Mouse (Mus musculus) brain, adult 10 weeks (tissue): Measurements from ENCODE around the gene Fance. TPM values are rescaled to one million over a fixed set of nuclear protein-coding genes. Genes with fewer than 3 reads are reported as not detected.

Experiments
- polyA plus RNA-seq: library from polyadenylated mRNA; stranded (reverse); fragments of 350-450 nt; fragmentation: Illumina TruSeq; extraction: RNeasy Lipid Tissue Mini Kit (QIAGEN cat#74804); gene quantifications from one replicate; pipeline ENCODE4 v1.2.3, GENCODE M21; 2015; ENCODE audit warnings: low read depth, low replicate concordance

The Fance gene
- polyA plus RNA-seq: 21.7 TPM

DNA sequence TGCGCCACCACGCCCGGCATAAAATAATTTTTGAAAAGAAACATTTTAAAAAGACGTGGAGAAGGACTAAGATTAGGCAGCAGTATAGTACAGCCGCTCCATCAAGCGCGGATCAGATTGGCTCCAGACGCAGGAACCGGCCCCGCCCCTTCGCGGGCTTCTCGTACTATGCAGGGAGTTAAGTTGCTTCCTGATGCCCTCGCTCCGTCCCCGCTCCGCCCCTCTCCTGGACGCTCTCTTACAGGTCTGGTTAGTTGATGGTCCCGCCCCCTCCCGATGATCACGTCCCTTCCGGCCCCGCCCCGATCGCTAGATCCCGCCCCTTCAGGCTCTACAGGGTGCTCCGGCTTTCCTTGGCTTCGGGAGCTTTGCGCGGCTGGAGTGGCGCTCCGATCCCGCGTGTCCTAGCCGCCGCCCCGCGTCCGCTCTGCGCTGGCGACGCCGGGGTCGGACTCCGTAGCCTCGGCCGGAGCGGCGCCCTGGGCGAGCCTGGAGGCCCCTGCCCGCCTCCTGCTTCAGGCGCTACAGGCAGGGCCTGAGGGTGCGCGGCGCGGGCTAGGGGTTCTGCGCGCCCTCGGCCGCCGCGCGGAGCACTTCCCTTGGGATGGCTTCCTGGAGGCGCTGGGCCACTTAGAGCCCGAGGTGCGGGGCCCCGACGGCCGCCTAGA, at the start of gene Fance:
Gene Fance (plus strand): TSS at position 308 of the 668 bp plus-strand sequence.

DNA sequence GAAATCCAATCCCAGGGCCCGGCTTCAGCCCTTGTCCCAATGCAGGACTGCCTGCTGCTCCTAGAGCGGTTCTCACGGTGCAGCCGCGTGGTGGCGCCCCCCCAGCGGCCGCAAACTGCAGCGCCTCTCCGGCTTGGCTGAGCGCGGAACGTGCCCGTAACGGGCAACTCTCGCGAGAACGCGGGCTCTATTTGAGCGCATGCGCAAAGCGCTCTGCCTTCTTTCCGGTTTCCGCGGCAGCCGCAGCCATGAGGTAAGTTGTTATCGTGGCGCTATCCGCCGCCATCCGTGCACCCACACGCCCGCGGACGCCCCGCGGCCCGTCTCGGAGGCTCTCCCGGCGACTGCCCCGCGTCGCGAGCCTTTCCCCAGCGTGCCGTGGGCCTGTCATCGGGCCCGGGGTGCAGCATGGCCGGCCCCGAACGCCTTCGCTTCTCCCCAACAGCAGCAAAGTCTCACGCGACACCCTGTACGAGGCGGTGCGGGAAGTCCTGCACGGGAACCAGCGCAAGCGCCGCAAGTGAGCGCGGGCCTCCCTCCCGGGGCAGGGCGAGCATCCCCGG, 15.1 kb downstream of the Fance start, which contains the start of gene Rpl10a:
Gene Rpl10a (plus strand): TSS at position 106 of the 563 bp plus-strand sequence.

DNA sequence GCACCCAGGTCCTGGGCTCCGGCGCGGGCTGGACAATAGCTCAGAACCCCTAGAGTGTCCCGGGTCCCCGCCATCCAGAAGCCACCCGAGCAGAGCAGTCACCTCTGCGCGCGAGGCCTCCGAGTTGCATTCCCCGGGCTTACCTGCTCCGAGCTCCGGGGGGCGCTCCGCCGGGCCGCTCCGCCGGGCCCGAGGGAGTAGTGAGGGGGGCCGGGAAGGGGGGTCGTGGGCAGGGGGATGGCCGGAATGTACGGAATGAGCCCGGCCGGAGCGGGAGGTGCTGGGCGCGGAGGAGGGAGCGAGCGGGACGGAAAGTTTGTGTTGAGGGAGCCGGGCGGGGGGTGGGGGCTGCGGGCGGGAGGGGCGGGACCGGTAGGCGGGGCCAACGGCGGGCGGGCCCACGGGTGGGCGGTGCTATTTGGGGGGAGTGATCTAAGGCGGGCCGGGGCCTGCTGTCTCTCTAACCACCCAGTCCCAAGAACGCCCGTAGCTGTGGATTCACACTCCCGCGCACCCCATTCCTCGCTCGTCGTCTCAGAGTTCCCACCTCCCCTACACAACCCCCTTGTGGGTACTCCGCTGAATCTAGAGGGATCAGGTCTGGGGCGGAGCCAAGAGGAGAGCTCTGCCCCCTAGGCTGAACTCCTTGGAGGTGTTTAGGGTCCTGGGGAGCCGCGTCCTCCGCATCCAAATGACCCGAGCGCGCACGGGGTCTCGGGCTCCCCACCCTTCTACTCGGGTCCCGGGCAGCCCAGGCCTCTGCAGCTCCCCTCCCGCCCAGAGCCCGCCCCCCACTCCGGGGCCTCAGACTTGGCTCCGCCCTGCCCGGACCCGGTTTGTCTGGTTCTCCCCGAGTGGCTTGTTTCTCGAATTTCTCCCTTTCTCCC, 37.4 kb downstream of the Fance start, which contains the start of gene Tead3:
Gene Tead3 (minus strand): TSS at position 352 of the 887 bp plus-strand sequence.

DNA sequence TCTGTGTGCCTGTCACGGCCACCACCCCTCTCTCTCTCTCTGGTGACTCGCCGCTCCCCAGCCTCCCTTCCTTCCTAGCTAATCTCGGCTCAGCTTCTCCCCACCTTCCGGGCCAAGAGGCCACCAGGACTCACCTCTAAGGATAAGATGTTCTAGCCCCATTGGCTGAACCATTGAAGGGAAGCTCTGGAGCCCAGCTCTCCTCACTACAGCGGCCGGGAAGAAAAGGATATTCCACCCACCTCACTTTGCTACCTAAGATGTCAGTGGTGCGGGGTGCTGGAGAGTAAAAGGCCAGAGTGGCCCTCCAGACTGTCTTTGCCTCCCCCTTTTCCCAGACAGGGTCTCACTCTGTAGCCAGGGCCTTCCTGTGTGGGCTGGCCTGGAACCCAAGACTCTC, 51.8 kb downstream of the Fance start, which contains the start of gene Tulp1:
Gene Tulp1 (minus strand): TSS at position 101 of the 400 bp plus-strand sequence.

Other genes starting within 250 kb of the Fance start
- gene Tcp11, start 232.9 kb upstream of the Fance start, polyA plus RNA-seq: 0.89 TPM
- gene Scube3, start 171.4 kb upstream of the Fance start, polyA plus RNA-seq: 2.9 TPM
- 92.9 TPM for gene Zfp523, start 136.4 kb upstream of the Fance start, polyA plus RNA-seq
- 1.7 TPM for gene Def6, start 105.7 kb upstream of the Fance start, polyA plus RNA-seq
- 15.0 TPM for gene Ppard, start 80.8 kb upstream of the Fance start, polyA plus RNA-seq
- gene Rpl10a, start 15.0 kb downstream of the Fance start, polyA plus RNA-seq: 605 TPM
- 1.9 TPM for gene Tead3, start 37.3 kb downstream of the Fance start, polyA plus RNA-seq
- gene Tulp1, start 51.7 kb downstream of the Fance start, polyA plus RNA-seq: not detected
- gene Fkbp5, start 204.0 kb downstream of the Fance start, polyA plus RNA-seq: 18.4 TPM
- gene Armc12, start 217.3 kb downstream of the Fance start, polyA plus RNA-seq: not detected
- not detected for gene Clpsl2, start 235.9 kb downstream of the Fance start, polyA plus RNA-seq
- gene Clps, start 247.2 kb downstream of the Fance start, polyA plus RNA-seq: not detected